Mouse (Mus musculus) spleen, postnatal 4 days (tissue): Measurements from ENCODE around the gene Gsap.
A peak's percentile ranks its signal among the peaks of the same experiment; 100 is the strongest.
"Not testable (repeated sequence)": the region's sequence is repeated elsewhere in the genome, so short reads cannot be mapped to it uniquely, and the experiment has no call there.

Experiments used
- DNase-seq, 2 experiments: peaks; one replicate each; pipeline ENCODE4 v3.0.0; 2022; ENCODE audit warnings: low spot score in 2 of 2

Gene Gsap

GRCm38 (mm10) chr5:21320138-21320537 lies 134.1 kb downstream of the Gsap start:
- DNase-seq, result no peak

DNA sequence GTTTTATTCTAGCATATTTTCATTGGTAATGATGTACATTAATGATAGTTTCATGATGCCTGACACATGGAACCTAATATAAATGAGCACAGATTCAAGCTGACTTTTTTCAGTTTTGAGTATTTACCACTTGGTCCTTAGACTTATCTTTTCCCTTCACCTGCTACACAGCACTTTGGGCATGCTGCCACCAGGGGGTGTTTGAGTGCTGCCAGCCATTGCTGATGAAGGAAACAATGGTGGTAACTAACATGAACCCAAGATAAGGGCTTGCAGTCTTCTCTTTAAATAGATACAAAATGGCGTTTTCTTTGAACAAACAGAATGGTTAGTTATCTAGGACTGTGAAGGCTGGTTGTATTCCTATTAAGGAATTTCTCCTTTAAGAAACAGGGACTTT lies 140.4 kb downstream of the Gsap start:
- peak; percentile 76 to 90 for DNase-seq

DNA sequence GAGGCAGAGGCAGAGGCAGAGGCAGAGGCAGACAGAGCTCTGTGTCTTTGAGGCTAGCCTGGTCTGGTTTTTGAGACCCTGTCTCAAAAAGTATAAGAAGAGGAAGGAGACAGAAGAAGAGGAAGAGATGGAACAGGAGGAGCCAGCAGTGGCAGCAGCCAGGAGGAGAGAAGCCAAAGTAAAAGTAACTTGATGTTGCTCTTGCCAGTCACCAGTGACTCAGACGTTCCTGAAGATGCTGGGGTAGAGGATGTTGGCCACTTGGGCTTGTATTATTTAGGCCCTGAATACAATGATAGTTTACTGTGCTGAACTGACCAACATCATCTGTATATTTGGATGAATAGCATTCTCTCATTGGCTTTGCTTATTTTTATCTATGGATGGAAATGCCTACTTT lies 142.5 kb downstream of the Gsap start:
- DNase-seq, result no peak

- DNase-seq, result no peak
Measured at GRCm38 (mm10) chr5:21329672-21330665, 143.9 kb downstream of the Gsap start.

- DNase-seq, result no peak
Measured at GRCm38 (mm10) chr5:21331656-21332055, 145.6 kb downstream of the Gsap start.

DNA sequence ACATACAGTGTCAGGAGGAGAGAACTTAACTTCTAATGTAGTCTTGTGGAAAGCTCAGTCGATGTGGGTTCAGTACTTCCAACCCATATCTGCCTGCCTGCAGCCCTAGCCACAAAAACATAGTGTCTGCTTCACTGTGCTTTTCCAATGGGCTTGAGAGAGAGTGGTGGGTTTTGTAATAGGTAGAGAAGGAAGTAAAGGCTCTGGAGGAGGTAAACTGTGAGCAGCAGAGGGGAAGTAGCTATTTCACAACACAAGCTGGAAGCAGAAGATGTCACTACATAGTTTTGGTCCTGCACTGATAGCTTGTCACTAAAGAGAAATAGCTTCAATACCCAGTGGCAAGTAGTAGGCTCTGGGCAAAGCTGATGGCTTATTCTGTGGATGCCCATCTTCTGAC lies 146.1 kb downstream of the Gsap start:
- no peak for DNase-seq

GRCm38 (mm10) chr5:21342265-21342664 lies 156.2 kb downstream of the Gsap start:
- DNase-seq, result not testable (repeated sequence)

GRCm38 (mm10) chr5:21348366-21348765 lies 162.3 kb downstream of the Gsap start:
- DNase-seq, result no peak

DNA sequence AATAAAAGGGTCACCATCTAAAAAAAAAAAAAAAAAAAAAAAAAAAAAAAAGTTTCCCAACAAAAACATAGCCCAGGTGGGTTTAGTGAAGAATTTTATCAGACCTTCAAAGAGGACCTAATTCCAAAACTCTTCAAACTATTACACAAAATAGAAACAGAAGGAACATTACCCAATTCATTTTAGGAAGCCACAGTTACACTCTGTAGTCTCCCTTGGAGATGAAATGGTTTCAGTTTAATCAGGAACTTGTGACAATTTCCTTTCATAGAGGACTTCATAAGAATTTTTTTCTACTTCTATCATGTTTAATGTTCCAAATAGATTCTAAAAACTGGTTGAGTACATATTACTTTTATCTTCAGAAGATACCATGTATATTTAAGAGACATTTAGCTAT lies 165.6 kb downstream of the Gsap start:
- DNase-seq, result no peak

DNA sequence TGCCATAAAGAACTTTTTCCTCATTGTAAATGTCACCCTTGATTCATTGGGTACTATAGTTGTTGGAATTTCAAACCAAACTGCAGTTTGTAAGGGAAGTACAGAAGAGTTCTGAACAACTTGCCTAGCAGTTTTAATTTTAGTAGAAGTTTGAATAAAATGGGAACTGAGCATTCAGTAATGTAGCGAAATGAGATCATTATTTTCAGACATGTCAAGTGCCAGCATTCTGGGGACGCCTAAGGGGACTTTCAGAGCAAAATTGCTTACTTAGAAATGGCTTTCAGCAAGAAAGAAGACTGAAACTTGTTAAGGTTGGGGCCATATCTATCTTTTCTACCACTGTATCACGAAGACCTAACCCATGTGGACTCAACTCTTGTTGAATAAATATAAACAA lies 172.6 kb downstream of the Gsap start:
- DNase-seq, result no peak

DNA sequence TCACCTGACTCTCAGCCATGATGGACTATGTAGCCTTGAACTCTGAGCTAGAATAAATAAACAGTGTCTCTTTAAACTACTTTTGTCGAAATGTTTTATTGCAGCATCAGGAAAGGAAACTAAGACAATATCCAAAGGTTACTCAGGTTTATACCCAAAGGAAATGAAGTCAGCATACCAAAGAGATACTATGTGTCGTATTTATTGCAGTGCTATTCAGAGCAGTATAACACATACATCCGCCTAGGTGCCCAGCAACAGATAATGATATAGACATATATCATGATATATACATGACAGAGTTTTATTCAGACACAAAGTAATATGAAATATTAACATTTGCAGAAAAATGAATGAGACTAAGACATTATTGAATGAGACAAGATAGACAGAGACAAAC lies 177.3 kb downstream of the Gsap start:
- DNase-seq, result no peak
